Mouse (Mus musculus): Measurements from ENCODE around the gene Tgm2.

- TF ChIP-seq CTCF (IDR thresholded peaks at IDR 0.05; ENCODE audit: control insufficient read depth, insufficient read depth, low read length) (no peak), POLR2A (IDR thresholded peaks at IDR 0.05; ENCODE audit: borderline replicate concordance, control insufficient read depth, low read depth, low read length) (no peak)
Measured at GRCm38 (mm10) chr2:158066456-158066855, 79.8 kb downstream of the Tgm2 start.
